Mouse (Mus musculus): ENCODE measurements around the gene Dtd1. TPM values are rescaled to one million over a fixed set of nuclear protein-coding genes. Genes with fewer than 3 reads are reported as not detected.

Gene Dtd1
- 14.3 and 22.7 TPM in 2 replicates for polyA plus RNA-seq (2012; rRNA removed; ENCODE audit: low replicate concordance)

DNA sequence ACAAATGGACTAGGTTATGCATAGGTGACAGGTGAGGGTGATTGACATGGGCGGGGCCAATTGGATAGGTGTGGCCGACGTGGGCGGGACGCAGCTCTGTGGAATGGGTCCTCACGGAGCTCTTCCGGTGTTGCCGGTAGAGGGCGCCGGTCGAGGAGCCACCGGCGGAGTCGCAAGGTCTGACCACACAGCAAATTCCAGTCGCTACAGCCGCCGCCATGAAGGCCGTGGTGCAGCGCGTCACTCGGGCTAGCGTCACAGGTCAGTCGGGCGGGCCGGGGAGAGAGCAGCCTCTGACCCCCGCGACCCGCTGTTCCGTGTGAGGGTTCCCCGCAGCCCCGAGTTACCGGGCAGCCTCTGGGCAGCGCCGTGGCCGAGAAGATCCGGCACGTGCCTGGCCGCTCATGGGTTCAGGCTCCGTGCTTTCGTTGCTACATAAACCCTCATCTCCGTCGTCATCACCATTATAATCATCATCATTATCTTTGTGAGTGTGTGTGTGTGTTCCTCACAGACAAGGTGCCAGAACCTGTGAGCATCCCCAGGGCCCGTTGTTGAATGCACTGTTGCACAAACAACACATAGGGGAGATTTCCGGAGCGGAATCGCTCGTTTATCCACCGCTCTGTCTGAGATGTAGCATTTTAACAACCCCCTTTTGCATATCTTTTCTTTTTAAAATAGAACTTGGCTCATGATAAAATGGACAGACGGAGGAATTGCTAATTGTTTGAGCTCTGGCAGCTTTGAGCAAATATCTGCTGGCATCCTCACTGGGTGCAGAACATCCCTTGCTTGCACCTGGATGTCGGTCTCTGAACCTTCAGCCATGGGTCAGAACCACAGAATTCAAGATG, at the start of gene Dtd1:
Gene Dtd1, plus strand, starts transcription at position 67 of the 857 bp plus-strand sequence.

DNA sequence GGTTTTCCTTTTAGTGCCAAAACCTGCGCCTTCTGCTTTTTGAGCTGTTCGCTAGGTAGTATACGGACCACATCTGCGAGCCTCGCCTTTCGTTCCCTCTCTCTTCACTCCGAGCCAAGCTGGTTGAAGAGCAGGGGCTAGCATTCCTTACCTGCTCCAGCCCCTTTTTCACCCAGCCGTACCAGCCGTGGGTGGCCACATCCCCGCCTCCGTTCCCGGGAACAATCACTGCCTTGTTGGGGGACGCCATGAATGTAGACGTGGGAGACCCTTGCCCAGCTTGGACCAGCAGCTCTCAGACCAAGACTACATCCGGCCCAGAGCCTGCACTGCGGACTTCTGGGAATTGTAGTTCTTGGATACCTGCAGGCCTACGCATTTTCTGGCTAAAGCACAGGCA, 49.2 kb upstream of the Dtd1 start, which contains the start of gene Rbbp9:
Gene Rbbp9, minus strand, starts transcription at position 341 of the 400 bp plus-strand sequence.

DNA sequence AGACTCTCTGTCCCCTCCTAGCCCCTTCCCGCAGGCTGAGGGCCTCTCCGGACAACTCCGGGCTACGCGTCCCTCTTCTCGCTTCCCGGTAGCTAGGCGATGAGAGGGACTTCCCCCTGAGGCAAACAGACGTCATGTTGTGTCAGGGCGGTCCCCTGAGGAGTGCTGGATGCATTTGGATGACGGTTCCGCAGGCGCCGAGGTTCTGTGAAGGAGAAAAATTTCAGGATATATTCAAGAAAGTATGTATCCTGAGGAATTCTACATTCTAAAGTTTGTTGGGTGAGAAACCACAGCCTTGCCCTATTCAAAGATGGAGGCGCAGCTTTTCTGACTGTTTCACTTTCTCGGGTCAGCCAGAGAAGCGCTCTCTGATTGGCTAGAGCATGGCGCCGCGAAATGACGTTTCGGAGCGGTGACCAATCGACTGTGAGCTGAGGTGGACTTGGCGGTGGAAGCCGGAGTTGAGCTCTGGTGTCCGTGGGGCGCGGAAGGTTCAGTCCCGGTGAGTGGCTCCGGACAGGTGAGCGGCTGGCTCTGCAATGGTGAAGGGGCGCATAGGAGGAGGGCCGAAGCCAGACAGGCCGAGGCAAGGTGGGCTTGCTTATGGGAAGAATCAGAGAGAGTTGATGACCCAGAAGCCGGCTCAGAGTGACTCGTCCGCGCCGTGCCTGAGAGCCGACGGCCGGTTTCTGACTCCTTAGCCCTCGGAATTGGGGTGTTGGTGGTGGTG, 43.7 kb upstream of the Dtd1 start, which contains the start of gene Sec23b:
Gene Sec23b, plus strand, starts transcription at position 410 of the 733 bp plus-strand sequence.

DNA sequence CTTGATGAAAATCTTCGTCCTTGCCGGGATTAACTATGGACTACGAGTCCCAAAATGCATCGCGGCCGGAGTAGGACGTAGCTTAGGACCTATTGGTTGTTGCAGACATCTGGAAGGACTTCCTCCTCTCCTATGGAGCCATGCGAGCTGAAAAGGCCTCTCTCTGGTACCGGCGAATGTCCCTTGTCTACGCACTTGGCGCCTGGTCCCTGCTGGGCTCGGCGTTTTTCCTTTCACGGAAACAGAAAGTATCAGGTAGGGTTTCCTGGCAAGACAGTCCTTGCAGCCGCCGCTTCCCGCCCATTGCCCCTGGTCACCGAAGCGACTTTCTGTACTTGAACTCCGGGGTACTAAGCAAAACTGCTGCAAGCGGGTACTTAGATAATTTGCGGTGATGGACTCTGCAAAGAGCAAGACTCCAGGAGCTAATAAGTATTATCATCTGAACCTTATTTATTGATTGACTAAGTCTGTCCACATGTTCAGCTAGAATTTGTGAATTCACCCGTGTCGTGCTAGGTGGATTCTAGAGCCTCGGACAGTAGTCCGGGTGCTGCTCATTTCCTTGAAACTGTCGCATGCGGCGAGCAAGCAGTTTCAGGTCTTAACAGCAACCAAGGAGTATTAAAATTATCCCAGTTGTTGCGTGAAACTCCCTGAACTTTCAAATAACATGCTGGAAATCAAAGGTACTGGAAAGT, 5.6 kb upstream of the Dtd1 start, which contains the start of gene Smim26:
Gene Smim26, plus strand, starts transcription at position 104 of the 701 bp plus-strand sequence.

Other genes with a start within 250 kb of the Dtd1 start
- gene Kat14, start 230.9 kb upstream of the Dtd1 start, polyA plus RNA-seq (2012; rRNA removed; ENCODE audit: low replicate concordance): 28.3 and 30.5 TPM in 2 replicates
- not detected in 2 replicates for gene Pet117, start 230.9 kb upstream of the Dtd1 start, polyA plus RNA-seq (2012; rRNA removed; ENCODE audit: low replicate concordance)
- 1.6 and 2.0 TPM in 2 replicates for gene Dzank1, start 72.5 kb upstream of the Dtd1 start, polyA plus RNA-seq (2012; rRNA removed; ENCODE audit: low replicate concordance)
- gene Polr3f, start 72.2 kb upstream of the Dtd1 start, polyA plus RNA-seq (2012; rRNA removed; ENCODE audit: low replicate concordance): 5.7 and 12.3 TPM in 2 replicates
- 22.7 and 32.6 TPM in 2 replicates for gene Rbbp9, start 49.0 kb upstream of the Dtd1 start, polyA plus RNA-seq (2012; rRNA removed; ENCODE audit: low replicate concordance)
- 40.2 and 131 TPM in 2 replicates for gene Sec23b, start 43.7 kb upstream of the Dtd1 start, polyA plus RNA-seq (2012; rRNA removed; ENCODE audit: low replicate concordance)
- 7.7 and 9.9 TPM in 2 replicates for gene Smim26, start 5.8 kb upstream of the Dtd1 start, polyA plus RNA-seq (2012; rRNA removed; ENCODE audit: low replicate concordance)
- gene Scp2d1, start 223.8 kb downstream of the Dtd1 start, polyA plus RNA-seq (2012; rRNA removed; ENCODE audit: low replicate concordance): not detected in 2 replicates